Mouse (Mus musculus) inflammation-experienced regulatory T-cells, adult 6 months (primary cell): ENCODE measurements around the gene Cnr2. TPM values are rescaled to one million over a fixed set of nuclear protein-coding genes. Genes with fewer than 3 reads are reported as not detected.
"Not testable (repeated sequence)": the region's sequence is repeated elsewhere in the genome, so short reads cannot be mapped to it uniquely, and the experiment has no call there.

ENCODE experiments used
- ATAC-seq: one replicate; pipeline ENCODE4 v1.8.0; 2017
- polyA plus RNA-seq, 3 experiments: library from polyadenylated mRNA; unstranded; fragments of 100-300 nt; shearing (Covaris generic); gene quantifications; one replicate each; pipeline ENCODE4 v1.2.1; 2017

Gene Cnr2
- polyA plus RNA-seq, 3 experiments from 2014 or later: 1.9 to 8.0 (median 7.0) TPM

- no peak for ATAC-seq
These were observed 43.7 kb downstream of the Cnr2 start for GRCm38 (mm10) chr4:135938858-135939257.

- ATAC-seq: not testable (repeated sequence)
These were observed 45.8 kb downstream of the Cnr2 start for GRCm38 (mm10) chr4:135941026-135941425.

GRCm38 (mm10) chr4:135942193-135942592 lies 47.0 kb downstream of the Cnr2 start:
- no peak for ATAC-seq

DNA sequence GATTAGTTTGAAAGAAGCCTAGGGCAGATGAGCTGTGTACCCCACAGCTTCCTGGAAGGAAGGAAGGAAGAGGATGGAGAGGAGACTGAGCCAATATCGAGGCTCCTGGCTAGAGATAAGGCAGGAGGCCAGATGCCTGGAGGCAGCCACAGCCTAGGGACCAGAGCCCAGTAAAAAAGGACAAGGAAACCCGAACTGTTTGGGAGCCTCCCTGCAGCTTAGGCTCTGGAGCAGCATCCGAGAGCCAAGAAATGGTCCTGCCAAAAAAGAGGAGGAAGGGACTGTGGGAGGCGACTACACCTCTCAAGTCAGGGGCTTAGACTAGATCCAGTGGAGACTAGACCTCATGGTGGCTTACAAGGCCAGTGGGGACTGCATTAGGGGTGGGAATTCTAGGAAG lies 48.2 kb downstream of the Cnr2 start:
- ATAC-seq: no peak

DNA sequence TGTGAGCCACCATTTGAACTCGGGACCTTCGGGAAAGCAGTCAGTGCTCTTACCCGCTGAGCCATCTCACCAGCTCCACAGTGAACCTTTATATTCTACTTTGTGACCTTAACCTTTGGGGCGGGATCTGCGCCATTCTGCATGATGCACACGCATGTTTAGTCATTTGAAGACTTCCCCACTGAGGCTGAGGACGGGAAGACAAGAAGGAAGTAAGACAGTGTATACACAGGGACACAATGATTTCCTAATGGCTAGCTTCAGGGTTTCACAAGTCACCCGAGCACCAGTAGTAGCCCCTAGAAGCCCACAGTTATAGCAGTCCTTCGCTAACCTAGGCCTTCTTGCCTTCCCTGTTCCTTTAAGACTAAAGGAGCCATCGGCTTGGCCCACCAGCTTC lies 50.5 kb downstream of the Cnr2 start:
- ATAC-seq: no peak

GRCm38 (mm10) chr4:135946278-135946658 lies 51.1 kb downstream of the Cnr2 start, which contains the start of gene Hmgcl:
Gene Hmgcl, plus strand, starts transcription at chr4:135946448.
- peak; percentile 98 for ATAC-seq

DNA sequence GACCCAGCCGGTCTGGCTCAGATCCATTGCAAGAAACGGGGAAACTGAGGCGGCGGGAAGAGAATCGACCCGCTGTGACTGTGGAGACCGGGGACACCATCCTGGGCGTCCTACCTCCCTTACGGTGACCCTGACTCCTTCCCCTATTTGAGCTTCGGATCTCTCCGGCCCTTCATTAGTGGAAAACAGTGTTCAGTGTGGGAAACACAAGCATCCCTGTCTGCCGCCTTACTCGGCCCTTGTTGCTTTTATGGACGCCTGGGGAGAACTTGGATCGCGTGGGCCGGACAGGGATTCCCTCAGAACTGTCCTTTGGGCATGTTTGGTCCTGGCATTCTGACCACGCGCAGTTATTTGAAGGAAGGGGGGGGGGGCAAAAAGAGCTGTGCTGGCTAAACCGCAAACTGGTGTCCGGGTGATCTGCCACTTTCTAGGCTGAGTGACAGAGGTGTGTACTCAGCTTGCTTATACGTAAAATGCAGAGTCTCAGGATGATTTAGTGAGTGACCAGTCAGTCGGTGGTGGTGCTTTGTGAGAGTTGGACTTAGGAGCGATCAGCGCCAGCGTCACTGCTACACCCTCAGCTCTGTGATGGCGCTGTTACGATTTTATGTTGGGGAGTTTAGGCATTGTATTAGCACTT lies 51.6 kb downstream of the Cnr2 start:
- no peak for ATAC-seq

GRCm38 (mm10) chr4:135948142-135948541 lies 52.9 kb downstream of the Cnr2 start:
- ATAC-seq: no peak

DNA sequence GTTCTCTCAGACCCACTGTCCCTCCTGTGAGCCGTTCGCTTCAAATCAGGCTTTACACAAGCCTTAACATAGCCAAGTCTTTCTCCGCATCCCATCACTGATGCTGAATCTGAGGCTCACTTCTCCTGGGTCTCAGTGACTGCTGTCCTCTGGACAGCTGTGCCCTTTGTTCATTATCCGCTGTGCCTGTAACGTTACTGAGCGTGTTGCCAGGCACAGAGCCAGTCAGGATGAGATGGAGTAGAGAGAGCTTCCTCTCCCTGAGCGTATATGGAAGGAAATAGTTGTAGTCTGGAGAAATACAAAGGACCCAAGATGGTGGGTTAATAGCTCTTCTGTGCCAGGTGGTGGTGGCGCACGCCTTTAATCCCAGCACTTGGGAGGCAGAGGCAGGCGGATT lies 54.3 kb downstream of the Cnr2 start:
- no peak for ATAC-seq

DNA sequence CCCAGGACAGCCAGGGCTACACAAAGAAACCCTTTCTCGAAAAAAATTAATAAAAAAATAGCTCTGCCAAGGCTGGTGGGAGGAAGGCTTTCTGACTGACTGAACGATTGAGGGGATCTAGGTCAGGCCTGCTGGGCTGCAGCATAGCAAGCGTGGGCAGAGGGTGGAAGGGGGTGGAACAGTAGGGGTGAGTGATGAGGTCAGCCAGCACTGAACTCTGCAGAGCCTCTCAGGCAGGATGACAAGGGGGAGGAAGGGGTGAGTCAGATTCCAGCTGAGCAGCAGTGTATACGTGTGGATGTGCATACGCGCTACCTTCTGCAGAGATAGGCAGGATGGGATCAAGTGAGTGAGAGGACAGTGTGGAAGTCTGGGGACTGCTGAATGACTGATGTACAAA lies 54.7 kb downstream of the Cnr2 start:
- ATAC-seq: no peak

GRCm38 (mm10) chr4:135950365-135950764 lies 55.2 kb downstream of the Cnr2 start:
- ATAC-seq: no peak

GRCm38 (mm10) chr4:135951505-135951904 lies 56.3 kb downstream of the Cnr2 start:
- ATAC-seq: no peak

DNA sequence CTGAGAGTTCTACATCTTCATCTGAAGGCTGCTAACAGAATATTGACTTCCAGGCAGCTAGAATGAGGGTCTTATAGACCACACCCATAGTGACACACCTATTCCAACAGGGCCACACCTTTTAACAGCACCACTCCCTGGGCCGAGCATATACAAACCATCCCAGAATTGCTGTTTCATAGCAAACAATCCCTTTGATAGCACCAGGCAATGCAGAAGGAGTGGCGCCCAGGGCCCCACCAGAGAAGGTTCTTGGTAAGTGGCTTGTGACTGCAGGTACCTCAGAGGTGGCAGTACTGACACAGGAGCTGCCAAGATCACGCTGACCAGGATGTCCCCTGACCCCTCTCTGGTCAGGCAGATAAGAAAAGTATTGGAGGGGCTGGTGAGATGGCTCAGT lies 58.0 kb downstream of the Cnr2 start:
- ATAC-seq: no peak

DNA sequence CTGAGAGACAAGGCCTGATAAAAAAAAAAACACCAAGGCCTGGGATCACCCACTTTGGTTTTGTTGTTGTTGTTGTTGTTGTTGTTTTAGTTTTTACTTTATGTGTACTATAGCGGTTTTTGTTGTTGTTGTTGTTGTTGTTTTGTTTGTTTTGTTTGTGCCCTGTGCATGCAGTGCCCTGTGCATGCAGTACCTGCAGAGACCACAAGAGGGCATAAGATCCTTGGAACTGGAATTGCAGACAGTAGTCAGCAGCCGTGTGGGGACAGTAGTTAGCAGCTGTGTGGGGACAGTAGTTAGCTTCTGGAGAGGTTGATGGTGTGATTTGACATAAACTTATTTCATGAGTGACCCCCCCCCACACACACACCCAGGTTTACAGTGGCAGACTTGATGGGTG lies 59.0 kb downstream of the Cnr2 start:
- ATAC-seq: peak; percentile 65

GRCm38 (mm10) chr4:135955886-135956285 lies 60.7 kb downstream of the Cnr2 start:
- no peak for ATAC-seq

DNA sequence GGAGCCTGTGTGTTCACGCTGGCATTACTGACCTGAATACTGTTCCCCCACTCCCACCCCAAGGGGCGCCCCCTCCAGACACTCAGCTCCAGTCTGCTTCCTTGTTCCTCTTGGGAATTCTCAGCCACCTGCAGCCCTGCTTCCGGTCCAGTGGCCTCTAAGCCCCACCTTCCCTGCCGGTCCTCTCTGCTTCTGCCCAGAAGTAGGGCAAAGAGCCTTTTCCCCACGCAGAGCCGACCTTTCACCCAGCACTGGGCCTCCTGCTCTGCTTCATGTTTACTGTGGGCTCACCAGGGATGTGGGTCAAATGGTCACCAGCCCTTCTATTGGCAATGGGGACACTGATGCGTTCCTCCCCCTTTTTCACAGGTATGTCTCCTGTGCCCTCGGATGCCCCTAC lies 63.2 kb downstream of the Cnr2 start:
- ATAC-seq: no peak

DNA sequence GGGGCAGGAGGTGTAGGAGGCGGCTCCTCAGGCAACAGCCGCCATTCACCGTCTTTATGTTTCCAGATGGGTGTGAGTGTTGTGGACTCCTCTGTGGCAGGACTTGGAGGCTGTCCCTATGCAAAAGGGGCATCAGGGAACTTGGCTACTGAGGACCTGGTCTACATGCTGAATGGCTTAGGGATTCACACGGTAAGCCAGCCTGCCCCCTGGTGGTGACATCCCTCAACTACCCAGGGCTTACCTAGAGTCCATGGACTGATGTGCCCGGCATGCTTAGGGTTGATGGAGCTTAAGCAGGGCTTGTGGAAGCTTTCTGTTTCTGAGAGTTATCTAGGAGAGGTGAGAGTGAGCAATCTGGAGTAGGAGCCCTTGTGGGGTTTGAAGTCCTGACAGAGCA lies 65.5 kb downstream of the Cnr2 start:
- ATAC-seq: peak; percentile 52

GRCm38 (mm10) chr4:135961709-135962108 lies 66.5 kb downstream of the Cnr2 start:
- no peak for ATAC-seq

DNA sequence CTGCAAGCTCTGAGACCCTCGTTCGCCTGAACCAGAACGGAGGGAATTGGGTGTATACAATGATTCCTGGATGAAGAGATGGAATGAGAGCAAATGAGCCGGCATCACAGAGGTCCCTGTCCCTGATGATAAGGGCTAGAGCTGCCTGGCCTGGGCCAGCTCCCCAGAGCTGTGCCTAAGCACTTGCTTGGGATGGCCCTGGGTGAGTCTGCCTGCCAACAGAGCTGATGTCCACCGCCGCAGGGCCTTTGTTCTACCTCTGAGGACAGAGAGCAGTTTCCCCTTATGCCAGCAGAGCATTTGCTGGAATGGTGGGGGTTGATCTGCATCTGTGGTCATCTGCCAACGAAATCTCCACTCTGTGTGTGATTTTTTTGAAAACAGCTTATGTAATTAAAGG lies 67.0 kb downstream of the Cnr2 start:
- no peak for ATAC-seq

DNA sequence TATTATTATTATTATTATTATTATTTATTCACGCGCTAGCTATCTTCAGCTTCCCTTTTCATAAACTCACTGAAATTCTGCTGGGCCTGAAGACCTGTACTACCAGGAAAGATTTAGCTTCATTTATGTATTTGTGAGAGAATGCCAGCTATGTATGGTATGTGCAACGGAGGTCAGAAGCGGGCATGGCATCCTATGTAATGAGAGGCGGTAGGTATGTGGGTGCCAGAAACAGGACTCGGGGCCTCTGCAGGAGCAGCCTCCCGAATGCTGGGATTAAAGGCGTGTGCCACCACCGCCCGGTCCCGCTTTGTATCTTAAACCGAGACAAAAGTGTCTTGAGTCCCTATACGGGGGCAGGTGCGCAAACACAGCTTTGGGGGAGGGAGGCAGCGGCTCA lies 67.8 kb downstream of the Cnr2 start:
- no peak for ATAC-seq

DNA sequence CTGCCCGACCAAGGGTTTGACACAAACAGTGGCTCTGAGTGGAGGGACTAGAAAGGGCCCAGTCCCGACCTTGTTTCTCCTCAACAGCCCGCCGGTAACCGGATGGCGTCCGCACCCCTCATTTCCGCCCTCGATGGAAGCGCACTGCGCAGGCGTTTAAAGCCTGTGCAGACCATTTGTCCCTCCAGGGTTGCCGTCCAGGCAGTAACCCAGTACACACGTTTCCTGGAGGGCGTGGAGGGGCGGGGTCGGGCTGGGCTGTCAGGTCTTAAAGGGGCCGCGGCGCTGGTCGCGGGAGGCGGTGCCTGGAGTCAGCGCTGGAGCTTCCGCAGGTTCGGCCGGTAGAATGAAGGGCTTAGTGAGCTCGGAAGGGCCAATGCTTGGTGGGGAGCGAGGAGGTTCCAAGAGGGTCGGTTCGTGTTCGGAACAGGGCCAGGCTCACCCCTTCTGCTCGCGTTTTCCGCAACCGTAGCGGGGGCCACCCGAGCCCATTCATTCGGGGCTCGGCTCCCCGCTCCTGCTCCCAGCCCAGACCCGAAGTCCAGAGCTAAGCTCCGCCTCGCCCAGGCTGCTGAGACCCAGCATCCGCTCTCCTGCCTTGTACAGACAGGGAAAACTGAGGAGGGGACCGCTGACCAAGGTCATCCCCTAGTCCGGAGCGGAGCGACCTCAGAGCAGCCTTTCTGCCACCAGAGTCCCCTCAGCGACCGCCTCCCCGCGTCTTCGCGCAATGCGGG lies 68.4 kb downstream of the Cnr2 start, which contains the start of gene Gale:
TSS of gene Gale (plus strand) at position 271 of the 737 bp plus-strand sequence.
- peak; percentile 85 for ATAC-seq

DNA sequence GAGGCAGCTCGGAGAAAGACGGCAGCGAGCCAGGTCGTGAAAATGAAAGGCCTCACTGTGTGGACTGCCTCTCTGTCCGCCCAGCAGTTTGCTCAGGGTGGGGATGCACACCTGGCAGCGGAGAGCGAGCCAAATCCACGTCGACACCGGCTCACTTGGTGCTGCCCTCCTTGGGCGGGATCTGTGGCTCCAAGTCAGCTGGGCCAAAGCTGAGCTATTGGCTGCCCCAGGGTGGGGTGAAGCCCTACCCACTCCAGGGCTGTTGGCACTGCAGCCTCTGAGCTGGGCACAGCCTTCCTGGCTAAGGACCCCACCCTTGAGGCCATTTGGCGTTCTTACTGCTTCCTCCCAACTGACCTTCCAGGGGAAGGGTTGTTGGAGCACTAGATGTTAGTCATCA lies 69.2 kb downstream of the Cnr2 start:
- ATAC-seq: no peak

GRCm38 (mm10) chr4:135965113-135965512 lies 69.9 kb downstream of the Cnr2 start:
- ATAC-seq: no peak

DNA sequence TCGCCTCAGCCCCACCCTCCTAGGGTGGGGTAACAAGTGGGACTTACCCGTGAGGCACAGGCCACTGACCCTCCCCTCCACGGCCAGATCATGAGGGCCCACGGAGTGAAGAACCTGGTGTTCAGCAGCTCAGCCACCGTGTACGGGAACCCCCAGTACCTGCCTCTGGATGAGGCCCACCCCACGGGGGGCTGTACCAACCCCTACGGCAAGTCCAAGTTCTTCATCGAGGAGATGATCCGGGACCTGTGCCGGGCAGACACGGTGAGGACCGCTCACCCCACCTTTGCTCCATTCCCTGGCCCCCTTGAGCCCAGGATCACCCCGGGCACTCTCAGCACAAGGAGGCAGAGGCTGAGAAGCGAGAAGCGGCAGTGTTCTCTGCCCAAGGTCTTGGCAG lies 71.1 kb downstream of the Cnr2 start:
- ATAC-seq: no peak
